Mouse (Mus musculus) adipocyte (in vitro differentiated cells): ENCODE measurements at regions not wholly inside any gene's neighbourhood (a gene's known extent, or its start where the extent isn't known, plus 50 kb on each side); places are given as distances from the start of the nearest gene placed in this dataset.
A peak's percentile ranks its signal among the peaks of the same experiment; 100 is the strongest.

Experiments used
- DNase-seq: peaks from one replicate; pipeline ENCODE4 v3.0.0-alpha.2; 2016; ENCODE audit warnings: low spot score

DNA sequence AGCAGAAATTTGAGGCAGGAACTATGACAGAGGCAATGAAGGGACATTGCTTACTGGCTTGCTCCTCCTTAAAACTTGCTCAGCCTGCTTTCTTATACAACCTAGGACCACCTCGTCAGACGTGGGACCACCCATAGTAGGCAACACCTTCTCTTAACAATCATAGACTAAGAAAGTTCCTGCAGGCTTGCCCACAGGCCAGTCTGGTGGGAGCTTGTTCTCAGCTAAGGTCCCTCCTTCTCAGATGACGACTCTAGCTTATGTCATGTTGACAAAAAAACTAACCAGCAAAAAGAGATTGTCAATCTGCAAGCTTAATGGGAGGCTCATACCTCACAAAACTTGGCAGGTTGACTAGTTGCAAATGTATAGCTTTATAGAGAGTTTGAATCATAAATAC is 56.5 kb upstream of the Lsm6 start:
- DNase-seq, result no peak

DNA sequence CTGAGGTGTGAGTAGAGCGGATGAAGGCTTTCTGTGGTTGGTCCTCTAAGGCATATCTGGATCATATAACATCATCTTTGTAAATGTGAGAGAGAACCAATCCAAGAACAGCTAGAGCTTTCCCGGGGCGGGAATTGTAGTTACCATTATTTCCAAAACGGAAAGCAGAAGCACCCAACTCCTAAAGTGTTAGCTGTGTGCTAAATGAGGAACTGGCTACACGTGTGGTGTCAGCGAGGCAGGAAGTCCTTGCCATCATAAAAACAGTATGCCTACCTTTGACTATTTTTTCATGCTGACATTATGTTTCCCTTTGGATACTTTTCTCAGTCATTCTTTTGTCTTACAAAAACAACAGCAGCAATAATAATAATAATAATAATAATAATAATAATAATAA is 68.8 kb upstream of the Lsm6 start:
- no peak for DNase-seq

DNA sequence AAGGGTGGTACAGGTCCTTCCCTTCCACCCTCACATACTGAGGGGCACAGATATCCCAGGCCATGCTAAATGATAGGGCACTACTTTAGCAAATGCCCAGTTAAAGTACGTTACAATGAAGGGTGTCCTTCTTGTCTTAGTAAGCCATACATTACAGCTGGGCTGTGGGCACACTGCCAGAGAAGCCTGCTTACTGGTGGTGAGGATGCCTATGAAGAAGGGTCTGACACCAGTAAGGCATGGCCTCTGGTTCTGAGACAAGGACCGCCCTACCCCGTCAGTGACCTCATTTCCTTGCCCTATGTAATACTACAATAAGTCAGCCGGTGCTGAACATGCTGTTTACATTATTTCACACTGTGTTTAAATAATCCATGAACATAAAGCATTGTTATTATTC is 69.6 kb upstream of the Lsm6 start:
- no peak for DNase-seq

DNA sequence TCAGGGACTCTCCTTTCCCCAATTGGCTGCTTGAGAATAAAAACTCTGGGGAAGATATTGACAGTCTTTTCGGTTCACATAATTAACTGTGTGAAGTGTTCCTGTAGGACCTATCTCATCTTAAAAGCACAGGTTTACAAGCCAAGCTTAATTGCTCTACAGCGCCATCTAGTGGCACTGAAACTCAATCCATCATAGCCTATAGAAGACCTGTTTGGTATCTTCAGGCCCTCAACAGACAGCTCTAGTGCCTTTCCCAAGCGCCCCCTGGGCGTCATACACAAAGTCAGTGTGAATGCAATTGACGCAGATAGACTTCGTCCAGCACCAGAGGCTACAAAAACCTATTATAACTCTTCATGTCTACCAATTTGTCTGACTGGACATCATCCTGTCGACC is 78.9 kb upstream of the Lsm6 start:
- DNase-seq, result peak; percentile 71

- no peak for DNase-seq
Observed at GRCm38 (mm10) chr8:78903034-78903433, 82.1 kb upstream of the Lsm6 start.

DNA sequence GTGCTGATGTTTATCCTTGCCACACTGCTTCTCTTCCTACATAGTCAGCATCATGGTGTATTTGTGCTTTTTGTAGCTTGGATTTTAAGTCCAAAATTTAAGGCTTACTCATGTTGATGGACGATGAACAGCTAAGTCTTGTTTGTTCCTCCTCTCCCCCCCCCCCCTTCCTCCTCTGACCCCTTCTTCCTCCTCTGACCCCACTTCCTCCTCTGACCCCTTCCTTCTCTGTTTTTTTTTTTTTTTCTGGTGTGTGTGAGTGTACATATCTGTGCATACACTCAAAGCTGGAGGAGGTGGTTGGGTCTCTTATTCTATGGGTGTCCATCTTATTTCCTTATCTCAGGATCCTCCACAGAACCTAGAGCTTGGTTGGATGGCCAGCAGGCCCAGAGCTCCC is 87.0 kb upstream of the Lsm6 start:
- no peak for DNase-seq

- DNase-seq, result no peak
Observed at GRCm38 (mm10) chr8:78911288-78911873, 90.4 kb upstream of the Lsm6 start.

DNA sequence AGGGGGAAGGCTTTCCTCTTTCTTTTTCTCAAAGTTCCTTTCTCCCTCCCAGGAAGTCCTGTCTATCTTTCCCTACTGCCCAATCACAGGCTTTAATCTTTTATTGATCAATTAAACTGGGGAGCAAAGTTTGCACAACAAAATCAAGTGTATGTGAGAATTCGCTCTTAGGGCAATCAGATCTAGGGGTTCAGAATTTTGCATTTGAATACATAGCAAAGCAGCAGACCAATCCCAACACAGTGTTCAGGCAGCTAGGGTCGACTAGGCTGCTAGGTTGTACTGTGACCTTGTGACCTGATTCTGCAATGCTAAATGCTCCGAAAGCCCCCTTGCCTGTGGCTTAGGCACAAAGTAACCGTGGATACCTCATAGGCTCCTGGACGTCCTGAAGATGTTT is 91.5 kb upstream of the Lsm6 start:
- no peak for DNase-seq

DNA sequence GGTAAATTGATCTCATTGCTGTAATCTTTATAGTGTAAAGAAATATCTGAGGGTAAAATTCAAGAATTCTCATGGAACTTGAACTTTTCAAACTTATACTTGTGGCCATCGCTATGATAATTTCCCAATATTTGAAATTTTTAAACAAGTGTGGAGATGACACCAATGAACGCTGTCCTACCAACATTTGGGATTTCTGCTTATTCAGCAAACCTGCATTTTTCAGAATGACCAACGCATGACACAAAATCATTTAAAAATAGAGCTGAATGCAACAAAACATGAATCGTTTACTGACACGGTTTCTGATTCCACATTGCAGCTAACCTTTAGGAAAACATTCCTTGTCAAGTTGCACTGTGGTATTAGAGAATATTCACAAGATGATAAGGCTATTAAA is 92.9 kb upstream of the Lsm6 start:
- DNase-seq, result no peak

DNA sequence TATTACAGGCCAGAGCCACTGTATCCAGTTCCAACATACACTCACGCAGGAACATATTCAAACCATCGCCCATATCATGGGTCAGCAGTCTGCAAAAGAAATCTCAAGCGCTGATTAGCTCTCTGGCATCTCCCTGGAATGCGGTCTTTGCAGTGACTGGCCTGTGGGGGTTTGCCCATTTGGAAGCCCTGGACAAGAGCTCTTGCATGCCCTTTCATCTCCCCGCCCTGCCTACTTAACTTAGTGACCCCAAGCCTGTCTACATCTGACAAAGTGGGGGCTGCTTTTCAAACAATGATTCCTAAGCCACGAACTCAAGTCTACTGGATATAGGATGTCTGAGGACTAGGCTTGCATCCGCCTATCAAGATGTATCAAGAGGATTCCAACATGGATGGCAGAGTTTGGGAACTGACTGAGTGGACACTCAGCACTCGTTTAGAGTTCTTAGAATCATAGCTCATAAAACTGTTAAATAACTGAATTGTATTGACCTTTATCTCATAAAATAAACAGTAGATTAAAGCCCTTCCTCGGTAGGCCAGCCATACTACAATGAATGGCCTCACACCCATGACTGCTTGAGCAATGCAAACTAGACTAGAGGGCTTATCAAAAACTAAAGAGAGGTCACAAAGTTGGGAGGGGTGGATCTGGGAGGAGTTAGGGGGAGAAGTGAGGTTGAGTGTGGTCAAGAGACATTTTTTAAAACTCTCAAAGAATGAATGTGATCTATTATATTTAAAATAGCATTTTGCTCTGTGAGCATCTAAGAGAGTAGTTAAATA is 97.4 kb upstream of the Zfp827 start:
- DNase-seq, result no peak

DNA sequence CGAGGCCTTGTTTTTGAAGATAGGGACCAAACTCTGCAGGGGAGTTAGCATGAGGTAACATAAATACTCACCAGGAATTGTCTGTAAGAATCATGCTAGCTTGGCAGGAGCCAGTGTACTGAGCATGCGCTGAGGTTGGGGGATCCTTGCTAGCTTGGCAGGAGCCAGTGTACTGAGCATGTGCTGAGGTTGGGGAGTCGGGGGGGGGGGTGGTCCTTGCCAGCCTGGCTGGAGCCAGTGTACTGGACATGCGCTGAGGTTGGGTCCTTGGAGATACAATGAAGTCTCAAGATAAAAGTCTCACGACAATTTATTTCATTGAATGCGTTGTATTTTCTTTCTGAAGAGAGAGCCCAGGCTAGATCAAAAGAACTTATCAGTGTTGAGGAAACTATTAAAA is 96.2 kb upstream of the Zfp827 start:
- no peak for DNase-seq

- DNase-seq, result peak; percentile 10
Observed at GRCm38 (mm10) chr8:78940049-78940448, 88.2 kb upstream of the Zfp827 start.

DNA sequence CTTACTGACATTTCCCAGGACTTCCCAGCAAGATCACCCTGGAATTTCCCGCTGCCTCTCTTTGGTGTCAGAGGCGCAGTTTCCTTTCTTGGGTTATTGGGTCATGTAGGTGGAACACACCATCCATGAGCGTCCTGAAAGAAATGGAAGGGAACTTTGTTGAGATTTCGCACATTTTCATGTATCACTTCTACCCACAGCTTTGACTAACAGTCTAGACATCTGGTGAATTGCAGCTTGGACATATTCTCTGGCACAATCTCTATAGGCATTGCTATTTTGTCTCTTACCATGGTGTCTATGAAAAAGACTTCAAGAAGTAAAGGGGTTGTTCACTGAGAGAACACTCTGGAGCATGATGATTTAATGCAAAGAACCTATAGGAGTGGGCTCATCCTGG is 86.7 kb upstream of the Zfp827 start:
- no peak for DNase-seq

GRCm38 (mm10) chr8:78944367-78944766 is 83.9 kb upstream of the Zfp827 start:
- DNase-seq, result no peak

DNA sequence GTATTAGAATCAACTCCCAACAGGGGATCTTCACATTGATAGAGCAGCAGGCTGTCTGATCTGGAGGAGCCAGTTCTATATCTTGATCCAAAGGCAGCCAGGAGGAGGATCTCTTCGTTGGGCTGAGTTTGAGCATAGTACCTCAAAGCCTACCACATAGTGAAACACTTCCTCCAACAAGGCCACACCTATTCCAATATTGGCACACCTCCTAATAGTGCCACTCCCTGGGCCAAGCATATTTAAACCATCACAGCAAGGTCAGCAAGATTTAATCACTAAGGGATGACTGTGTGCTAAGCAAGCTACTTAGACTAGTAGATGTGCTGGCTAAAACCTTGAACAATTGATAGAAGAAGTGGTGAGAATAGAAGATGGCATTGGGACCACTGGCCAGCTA is 82.6 kb upstream of the Zfp827 start:
- DNase-seq, result no peak

- no peak for DNase-seq
Observed at GRCm38 (mm10) chr8:78946085-78946484, 82.2 kb upstream of the Zfp827 start.

GRCm38 (mm10) chr8:78975034-78975433 is 53.2 kb upstream of the Zfp827 start:
- no peak for DNase-seq
